Mouse (Mus musculus) spleen, postnatal 10 days (tissue): ENCODE results near the gene 9930022D16Rik.
A peak's percentile ranks its signal among the peaks of the same experiment; 100 is the strongest.

ENCODE experiments used
- DNase-seq, 2 experiments: peaks; one replicate each; pipeline ENCODE4 v3.0.0; 2021 to 2022; ENCODE audit warnings: low spot score in 2 of 2

Gene 9930022D16Rik

DNA sequence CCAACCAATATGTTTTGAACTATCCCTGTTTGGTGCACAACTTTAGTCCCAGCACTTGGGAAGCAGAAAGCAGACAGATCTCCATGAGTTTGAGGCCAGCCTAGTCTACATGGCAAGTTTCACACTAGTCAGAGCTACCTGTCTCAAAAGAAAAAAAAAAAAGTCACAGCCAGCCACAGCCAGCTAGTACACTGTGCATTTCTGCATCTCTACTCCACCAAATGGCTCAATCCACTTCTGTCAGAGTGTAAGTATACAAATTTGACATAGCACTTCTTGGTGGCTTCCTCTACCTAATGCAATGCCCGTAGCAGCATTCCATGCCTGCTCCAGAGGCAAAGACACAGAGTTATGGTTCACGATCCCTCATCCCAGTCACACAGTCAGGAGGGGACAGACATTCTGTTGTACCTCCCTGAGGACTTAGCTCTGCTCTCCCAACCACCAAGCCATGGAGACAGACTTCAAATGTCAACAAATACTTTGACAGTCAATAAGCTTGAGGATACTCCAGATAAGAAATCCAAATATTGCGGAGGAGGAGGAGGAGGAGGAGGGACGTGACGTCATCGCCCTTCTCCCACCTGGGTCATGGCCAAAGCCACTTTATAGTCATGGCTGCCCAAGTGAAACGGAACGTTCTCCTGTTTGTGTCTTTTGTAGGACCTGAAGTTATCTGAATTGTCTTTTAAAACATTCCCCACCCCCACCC, 3.1 kb downstream of the 9930022D16Rik start:
- no peak for DNase-seq

DNA sequence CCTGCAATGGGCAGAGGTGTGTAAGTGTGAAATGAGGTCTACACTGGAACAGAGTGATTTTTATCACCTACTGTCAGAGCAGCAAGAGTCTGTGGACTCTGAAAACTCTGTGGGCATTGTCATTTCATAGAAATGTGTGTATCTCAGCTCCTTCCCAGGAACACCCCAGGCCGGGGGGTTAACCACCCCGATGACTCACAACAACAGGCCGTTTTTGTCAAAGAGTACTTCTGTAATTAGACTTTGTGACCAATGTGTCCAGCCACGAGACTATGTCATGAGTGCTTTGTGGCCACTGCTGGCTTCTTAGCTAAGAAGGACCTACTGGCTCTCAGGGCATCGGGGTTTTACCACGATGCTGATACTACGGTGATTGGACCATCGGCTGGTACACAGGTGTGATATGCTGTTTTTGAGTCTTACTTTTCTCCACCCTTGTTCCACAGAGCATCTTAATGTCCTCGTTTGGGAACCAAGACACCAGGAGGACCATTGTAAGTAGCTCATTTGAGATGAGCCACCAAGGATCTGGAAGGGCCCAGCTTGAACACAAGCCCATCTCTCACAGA, 3.8 kb downstream of the 9930022D16Rik start:
- DNase-seq = no peak

DNA sequence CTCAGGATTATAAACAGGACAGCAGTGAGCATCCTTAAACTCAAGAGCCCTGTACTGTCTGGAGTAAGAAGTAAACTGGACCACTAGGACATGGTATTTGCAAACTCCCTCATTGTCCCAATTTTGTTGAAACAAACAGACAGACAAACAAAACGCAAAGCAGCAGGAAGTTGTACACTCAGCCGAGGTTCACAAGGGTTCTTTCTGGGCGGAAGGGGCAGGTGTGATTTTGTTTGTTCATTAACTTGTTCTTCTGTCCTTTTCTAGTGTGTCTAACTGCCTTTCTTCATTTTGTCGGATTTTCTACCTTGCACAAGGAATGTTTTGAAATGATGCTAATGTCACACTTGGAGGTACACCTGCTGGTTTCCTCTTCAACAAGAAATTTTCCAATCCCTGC, 5.7 kb downstream of the 9930022D16Rik start:
- no peak for DNase-seq

DNA sequence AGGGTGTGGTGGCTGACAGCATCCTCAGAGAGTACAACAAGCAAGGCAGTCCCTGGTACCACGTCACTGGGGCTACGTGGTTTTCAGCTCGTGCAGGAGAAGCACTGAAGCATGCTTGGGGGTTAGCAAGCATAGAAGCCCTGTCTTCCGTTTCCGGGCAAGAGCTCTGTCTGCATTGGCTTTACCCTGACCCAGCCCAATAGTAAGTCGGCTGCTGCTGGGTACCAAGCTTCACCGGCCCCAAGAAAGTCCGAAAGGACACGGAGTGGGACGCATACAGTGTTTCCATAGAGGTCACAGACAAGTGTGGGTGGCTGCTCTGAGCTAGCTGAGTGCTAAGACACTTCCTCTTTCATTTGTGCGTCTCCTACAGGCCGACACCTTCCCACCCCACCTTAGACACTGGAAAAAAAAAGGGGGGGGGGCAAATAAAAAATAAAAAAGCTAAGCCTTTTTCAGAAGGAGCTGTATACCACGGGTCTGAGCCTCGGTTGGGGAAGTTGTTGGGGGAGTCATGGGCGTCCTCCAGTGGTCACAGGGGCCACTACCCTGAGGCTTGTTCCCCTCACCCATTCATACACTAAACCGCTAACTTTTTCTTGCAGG, 6.3 kb downstream of the 9930022D16Rik start:
- DNase-seq = peak; percentile 28 to 75

DNA sequence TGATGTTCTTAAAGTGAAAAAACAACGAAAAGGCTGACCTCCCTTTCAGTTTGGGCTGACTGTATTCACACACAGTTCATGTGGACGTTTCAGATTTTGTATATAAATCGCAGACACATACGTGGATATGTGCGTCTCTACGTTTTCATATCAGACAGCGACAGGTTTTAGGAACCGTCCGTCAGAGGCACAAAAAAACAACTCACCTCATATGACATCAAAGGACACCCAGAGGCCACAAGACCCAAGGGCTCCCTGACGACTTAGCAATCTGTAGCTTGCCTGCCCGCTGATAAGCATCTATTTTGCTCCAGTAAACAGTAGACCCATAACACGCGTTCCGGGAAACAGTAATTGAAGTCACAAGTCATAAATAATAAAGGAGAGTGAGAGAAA, 6.8 kb downstream of the 9930022D16Rik start:
- no peak for DNase-seq

DNA sequence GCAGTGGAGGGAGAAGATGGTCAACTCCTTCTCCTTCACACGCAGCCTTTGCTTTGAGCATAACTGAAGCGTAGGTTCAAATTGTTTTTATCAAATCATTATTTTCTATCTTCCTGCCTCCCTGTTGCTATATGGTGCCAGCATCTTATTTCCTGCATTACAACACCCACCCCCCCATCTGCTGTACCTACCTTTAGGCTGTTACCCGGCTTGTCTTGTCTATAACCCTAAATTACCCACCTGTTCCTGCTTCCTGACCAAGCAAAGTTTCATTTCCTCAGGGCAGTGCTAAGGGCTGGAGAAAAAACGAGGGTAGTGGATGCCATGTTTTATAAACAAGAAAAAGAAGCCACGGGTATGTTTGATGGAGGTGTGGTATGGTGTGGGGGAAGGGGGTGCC, 7.5 kb downstream of the 9930022D16Rik start:
- no peak for DNase-seq

DNA sequence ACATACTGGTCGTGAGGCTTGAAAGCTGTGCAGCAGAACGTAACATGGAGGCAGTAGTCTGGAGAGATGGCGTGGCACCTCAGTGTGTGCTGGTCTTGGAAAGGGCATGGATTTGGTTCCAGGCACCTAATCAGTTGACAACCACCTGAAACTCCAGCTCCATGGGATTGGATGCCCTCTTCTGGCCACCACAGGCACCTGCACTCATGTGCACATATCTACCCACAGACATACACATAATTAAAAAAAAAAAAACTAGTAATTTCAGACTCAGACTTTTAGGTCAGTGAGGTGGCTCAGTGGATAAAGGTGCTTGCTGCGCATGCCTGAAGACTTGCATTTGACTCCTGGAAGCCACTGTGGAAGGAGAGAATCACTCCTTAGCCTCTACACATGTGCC, 8.5 kb downstream of the 9930022D16Rik start:
- no peak for DNase-seq

DNA sequence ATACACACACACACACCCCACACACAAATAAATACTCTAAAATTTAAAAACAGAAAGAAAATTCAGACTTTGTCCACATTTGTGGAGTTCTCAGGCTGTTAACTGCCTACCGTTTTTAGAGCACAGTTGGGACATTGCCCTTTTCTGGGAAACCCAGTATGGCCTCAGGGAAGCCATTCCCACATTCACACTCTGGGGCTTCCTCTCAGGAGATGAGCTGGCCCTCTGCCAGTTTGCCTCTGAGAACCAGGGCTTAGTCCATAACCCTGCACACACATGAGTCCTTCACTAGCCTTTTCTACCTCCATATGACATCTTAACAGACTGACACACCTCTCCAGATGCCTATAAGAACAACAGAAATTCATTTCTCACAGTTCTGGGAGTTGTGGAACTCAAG, 9.6 kb downstream of the 9930022D16Rik start:
- DNase-seq = no peak

DNA sequence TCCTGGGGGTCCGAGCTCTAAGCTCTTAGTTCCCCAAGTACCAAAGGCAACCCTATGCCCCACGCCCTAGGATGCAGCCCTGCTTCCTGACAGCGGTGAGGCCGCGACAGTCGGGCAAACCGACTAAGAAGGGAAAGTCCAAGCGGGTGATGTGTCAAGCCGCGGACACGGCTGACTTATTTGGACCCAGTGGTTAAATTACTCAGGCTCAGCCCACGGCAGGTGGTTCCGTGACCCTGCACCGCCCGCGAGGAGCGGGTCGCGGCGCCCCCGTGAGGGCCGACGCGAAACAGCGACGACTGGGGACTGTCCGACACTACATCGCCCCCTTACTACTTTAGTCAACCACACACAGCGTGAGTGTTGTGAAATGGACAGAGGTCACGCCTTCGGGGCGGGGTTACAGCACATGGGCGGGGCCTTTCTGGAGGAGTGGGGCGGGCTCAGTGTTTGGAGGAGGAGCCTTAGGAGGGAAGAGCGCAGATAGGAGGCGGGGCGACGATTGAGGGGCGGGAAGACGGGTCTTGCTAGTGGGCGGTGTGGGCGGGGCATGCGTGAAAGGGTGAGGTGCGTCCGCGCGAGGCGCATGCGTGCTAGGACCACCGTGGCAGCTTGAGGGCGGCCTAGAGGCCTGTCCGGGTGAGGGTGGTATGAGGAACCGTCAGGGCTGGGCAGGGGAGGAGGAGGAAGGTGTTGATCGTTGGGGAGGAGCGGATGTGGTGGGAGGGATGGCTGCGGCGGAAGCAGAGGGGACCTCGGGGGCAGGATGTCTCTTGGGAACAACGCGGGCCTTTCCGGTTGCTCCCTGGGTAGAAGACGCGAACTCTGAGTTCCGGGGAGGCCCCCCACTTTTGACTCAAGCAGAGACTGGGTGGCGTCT, 11.9 kb downstream of the 9930022D16Rik start, which contains the start of gene Amz2:
Amz2 (plus strand) TSS at position 555 of the 880 bp plus-strand sequence.
- DNase-seq = peak; percentile 99 to 100

DNA sequence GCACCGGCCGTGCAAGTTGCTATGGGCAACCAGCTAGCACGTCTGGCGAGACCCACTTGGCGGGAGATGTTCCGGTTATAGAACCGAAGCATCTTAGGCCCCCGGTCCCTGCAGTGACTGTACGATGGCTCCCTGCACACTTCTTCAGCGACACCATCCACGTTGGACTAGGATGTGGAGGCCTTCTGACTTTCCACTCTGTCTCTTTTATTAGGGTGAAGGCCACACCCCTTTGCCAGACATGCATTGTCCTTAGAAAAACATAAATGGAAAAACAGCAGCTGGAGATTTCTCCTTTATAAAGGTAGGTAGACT, 12.5 kb downstream of the 9930022D16Rik start:
- no peak for DNase-seq

DNA sequence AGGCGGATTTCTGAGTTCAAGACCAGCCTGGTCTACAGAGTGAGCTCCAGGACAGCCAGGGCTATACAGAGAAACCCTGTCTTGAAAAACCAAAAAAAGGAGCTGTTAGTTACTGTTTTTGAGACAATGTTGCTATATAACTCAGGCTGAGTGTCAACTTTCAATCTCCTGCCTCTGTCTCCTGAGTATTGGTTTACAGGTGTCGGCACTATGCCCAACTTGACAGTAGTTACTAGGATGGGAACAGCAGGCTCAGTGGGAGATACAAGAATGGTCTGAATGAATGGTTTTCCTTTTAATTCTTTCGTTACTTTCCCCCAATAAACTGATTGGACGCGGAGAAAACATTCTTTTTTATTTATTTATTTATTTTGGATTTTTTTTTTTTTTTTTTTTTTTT, 13.6 kb downstream of the 9930022D16Rik start:
- no peak for DNase-seq

DNA sequence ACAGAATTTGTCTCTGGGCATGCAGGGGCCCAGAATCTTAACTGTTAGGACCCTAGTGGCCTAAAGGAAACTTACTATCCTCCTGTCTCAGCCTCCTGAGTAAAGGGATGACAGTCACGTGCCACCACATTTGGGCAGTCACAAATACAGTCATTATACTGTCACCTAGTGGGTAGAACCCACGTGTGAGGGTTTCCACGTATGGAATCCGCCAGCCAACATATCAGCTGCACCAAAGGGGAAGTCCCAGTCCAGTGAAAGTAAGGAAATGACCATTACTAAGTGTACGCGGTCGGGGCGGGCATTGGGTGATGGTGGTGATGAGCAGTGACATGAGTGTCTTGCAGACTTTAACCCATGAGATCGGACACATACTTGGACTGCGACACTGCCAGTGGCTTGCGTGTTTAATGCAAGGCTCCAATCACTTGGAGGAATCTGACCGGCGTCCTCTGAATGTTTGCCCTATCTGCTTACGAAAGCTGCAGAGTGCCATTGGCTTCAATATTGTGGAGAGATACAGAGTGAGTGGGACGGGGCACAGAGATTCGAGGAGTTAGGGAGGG, 20.6 kb downstream of the 9930022D16Rik start:
- DNase-seq = no peak

DNA sequence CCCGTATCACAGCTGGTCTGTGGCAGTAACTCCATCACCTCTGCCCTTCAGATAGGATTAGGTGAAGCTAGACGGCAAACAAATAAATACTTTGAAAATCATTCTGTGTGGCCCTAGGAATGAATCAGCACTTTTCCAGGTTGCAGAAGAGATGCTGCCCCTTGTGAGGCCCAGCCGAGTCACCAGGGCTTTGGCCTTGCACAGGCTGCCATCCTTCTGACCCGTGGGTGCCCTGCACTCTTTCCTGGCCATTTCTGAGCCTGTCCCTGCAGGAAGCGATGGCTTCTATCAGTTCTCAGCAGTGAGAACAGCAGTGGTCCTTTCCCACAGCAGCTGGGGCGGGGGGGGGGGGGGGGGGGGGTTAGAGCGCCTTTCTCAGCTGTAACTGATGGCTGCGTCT, 23.2 kb downstream of the 9930022D16Rik start:
- no peak for DNase-seq

DNA sequence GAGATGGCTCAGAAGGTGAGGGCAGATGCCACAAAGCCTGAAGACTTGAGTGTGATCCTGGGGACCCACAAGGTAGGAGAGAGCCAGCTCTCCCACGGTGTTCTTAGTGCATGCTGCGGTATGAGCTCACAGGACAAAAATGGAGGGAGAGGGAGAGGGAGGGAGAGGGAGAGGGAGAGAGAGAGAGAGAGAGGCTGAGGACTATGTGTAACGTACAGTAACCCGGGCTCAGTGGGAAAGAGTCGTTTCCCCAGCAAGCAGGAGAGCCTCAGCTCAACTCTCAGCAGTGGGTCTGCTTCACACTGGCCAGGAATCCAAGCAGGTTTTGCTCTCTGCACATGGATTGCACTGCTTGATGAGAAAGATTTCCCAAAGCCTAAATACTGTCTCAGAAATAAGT, 25.5 kb downstream of the 9930022D16Rik start:
- DNase-seq = no peak

DNA sequence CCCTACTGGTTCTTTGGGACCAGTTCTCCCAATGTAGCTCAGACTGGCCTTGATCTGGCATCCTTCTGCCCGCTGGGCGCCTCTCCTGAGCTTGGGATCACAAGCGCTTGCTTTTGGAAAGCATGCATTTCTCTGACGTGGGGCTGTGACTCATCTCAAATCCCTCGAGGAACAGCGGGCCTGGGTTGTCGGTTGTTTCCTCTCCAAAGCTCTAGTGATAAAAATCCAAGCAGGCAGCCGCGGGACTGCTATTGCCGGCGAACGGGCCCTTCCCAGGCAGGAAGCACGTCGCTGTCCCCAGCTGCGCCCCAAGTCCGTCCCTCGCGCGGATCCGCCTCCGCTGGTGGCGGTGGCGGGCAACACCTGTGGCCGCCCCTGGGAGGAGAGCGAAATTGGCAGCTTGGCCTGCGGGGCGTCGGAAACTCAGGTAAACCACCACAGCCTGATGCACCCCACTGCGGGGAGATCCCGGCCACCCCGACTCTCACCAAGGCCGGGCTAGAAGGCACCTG, 26.2 kb downstream of the 9930022D16Rik start:
- DNase-seq = peak; percentile 58 to 80

DNA sequence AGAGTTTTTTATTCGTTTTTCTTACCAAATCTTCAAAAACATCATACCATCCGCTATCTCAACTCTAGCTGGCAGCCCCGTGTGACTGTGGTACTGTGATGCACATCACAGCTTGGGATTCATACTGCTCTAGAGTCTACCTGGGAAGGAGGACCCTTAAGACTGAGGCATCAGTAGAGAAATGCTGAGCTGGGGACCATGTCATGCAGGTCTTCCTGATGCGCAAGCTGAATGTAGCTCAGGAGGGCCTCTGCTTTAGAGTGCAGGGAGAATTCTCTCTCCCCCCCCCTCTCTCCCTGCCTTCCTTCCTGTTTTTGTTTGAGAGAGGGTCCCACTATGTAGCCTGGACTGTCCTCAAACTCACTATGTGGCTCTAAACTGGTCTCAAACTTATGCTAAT, 26.9 kb downstream of the 9930022D16Rik start:
- no peak for DNase-seq

DNA sequence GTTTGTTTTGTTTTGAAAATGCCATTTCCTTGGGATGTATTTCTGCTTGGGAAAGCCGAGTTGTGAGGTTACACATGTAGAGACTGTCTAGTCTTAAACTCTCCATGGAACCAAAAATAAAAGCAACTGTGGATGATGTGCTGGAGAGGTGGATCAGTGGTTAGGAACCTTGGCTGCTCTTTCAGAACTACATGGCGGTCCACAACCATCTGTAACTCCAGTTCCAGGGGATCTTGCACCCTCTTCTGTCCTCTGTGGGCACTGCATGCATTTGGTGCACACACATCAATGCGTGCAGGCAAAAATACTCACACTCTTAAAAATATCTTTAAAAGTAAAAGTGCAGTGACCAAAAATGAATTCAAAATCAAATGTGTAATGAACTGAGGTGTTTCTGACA, 27.4 kb downstream of the 9930022D16Rik start:
- DNase-seq = peak in 1 of 2 experiments; percentile 72

DNA sequence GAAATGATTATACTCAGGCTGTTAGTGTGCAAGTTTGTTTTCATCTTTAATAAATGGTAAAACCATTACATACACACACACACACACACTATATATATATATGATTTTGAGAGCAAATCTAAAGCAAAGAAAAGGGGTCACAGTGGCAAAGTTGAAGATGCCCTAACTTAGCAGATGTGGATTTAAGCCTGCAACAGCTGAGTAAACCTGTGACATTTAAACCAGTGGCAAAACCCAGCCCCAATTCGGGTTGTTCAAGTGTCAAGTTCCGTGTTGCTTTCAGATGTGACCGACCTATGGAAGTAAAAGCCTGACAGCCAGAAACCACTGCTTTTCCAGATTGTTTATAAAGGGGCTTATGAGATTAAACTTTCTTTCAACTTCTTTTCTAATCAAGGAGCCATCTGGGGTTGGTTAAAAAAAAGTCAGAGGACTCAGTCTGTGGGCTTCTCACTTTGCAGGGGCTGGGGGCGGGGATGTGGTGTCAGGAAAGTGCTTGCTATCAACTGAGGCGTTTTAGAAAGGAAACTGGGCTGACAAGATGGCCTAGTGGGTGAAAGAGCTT, 28.5 kb downstream of the 9930022D16Rik start:
- DNase-seq = no peak

DNA sequence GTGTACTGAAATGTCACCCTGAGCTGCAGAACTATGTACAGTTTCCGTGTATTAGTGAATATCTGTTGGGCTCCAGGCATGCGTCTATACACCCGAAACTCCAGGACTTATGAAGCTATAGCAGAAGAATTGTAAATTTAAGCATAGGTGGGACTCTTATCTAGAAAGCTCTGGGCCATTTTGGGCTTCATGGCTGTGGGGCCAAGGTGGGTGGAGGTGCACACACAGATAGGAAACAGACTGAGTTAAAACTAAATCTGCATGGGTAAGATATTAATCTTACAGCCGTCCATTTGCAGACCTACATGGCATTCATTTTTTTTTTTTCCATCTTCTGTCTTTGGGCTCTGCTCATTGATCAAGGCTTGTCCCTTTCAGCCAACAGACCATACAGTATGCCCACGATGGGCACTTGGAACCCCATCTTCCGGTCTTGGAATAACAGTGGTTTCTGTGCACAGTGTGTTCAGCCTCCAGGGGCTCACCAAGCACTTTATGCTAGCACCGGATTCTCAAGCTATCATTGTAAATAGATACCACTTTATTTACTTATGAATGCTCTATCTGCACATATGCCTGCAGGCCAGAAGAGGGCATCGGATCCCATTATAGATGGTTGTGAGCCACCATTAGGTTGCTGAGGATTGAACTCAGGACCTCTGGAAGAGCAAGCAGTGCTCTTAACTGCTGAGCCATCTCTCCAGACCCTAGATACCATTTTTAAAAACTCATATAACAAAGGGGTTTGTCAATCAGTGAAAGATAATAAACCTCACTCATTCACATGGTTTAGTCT, 29.9 kb downstream of the 9930022D16Rik start:
- no peak for DNase-seq

DNA sequence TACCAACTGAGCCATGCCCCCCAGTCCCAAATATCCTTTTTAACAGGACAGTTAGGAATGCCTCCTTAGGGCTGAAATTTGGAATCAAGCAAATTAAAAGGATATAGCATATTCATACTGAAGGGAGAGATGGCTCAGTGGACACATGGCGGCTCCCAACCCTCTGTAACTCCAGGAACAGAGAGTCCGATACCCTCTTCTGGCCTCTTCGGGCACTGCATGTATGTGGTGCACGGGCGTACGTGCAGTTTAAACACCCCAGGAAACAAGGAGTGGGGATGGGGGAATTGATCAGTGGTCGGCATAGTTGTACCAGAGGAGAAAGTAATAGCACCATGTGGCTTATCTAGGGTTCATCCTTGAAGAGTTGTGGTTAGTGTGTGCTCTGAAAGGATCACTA, 30.9 kb downstream of the 9930022D16Rik start:
- DNase-seq = peak in 1 of 2 experiments; percentile 65
